Mouse (Mus musculus) forebrain, embryonic 16.5 days (tissue): ENCODE measurements at regions not wholly inside any gene's neighbourhood (a gene's known extent, or its start where the extent isn't known, plus 50 kb on each side); places are given as distances from the start of the nearest gene placed in this dataset.

ENCODE experiments used
- ATAC-seq: fragments of 200-750 bp; cut with Nextera tagmentation; 2 replicates; pipeline ENCODE4 v1.8.0; 2017; ENCODE audit warnings: mild to moderate bottlenecking, moderate library complexity
- H3K27ac ChIP-seq: fragments of 300-500 bp; sonication (generic); 2 replicates; pipeline ENCODE4 v1.5.1; 2014; ENCODE audit warnings: low read length, control low read depth
- H3K27me3 ChIP-seq: fragments of 300-500 bp; sonication (generic); replicated peaks from 2 replicates; pipeline ENCODE4 v1.6.1; 2014; ENCODE audit warnings: low read length; ENCODE audit not compliant: control insufficient read depth, insufficient read depth
- H3K36me3 ChIP-seq: fragments of 300-500 bp; sonication (generic); 2 replicates; pipeline ENCODE4 v1.6.1; 2014; ENCODE audit not compliant: control insufficient read depth, insufficient read depth
- H3K4me1 ChIP-seq: fragments of 300-500 bp; sonication (generic); replicated peaks from 2 replicates; pipeline ENCODE4 v1.6.1; 2014; ENCODE audit warnings: low read length; ENCODE audit not compliant: control insufficient read depth, insufficient read depth
- H3K4me2 ChIP-seq: fragments of 300-500 bp; sonication (generic); 2 replicates; pipeline ENCODE4 v1.6.1; 2014; ENCODE audit warnings: mild to moderate bottlenecking, low read length, control low read depth
- H3K4me3 ChIP-seq: fragments of 300-500 bp; sonication (generic); replicated peaks from 2 replicates; pipeline ENCODE4 v1.5.1; 2014; ENCODE audit warnings: mild to moderate bottlenecking, low read length, control low read depth
- H3K9ac ChIP-seq: fragments of 300-500 bp; sonication (generic); replicated peaks from 2 replicates; pipeline ENCODE4 v1.6.1; 2014; ENCODE audit warnings: low read depth, low read length, control low read depth
- H3K9me3 ChIP-seq: fragments of 300-500 bp; sonication (generic); 2 replicates; pipeline ENCODE4 v1.6.1; 2016; ENCODE audit warnings: low read length; ENCODE audit not compliant: control insufficient read depth
- WGBS: fragments of 180-500 bp; shearing (Covaris S2); extraction: QIAGEN DNeasy Blood & Tissue Kit; methylation state at CpG from one replicate; pipeline ENCODE4 v1.1.7; 2014; 5-methylcytosine and 5-hydroxymethylcytosine counted together

DNA sequence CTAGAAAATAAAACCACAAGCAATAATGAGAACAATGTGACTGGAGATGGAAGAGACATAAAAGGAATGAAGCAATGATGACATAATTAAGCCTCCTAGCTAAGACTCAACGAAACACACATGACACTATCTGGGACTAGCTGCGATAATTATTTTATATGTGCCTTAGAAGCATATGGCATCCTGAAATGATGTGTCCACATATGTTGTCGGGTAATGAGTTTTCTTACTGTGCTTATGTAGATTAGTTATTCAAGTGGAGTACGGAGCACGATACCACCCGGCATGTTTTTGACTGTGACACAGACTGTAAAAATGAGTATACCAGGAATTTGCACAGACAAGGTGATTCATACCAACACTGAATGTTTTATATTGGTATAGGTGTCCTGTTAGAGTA is 781.7 kb upstream of the Cdh12 start:
- no peak overlapping the region for H3K4me2 ChIP-seq
- H3K9me3 ChIP-seq, result no peaks in the 10 kb centered on the region
- ATAC-seq, result peak; percentile 93
- no peaks in the 10 kb centered on the region for H3K4me1 ChIP-seq
- 63% methylated on average over 6 of the region's 6 CpGs for WGBS
- H3K27me3 ChIP-seq, result no peaks in the 10 kb centered on the region
- H3K9ac ChIP-seq, result no peak overlapping the region
- no peaks in the 10 kb centered on the region for H3K36me3 ChIP-seq
- H3K4me3 ChIP-seq, result no peak overlapping the region
- no peak overlapping the region for H3K27ac ChIP-seq

DNA sequence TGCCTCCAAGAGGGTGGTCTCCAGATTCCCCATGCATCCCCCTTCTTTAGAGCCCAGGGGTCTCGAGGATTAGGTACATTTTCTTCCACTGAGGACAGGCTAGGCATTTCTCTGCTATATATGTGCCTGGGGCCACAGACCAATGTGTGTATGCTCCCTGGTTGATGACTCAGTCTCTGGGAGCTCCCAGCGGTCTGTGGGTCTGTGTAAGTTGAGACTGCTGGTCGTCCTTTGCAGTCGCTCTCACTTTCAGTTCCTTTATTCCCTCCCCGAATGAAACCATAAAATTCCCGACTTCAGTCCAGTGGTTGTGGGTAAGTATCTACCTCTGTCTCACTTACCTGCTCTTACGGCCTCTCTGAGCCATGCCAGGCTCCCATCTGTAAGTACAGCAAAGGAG is 773.5 kb upstream of the Cdh12 start:
- no peaks in the 10 kb centered on the region for H3K9me3 ChIP-seq
- no peaks in the 10 kb centered on the region for H3K4me1 ChIP-seq
- no peak overlapping the region for H3K9ac ChIP-seq
- no peak for ATAC-seq
- no peaks in the 10 kb centered on the region for H3K27me3 ChIP-seq
- H3K4me2 ChIP-seq, result no peak overlapping the region
- no peak overlapping the region for H3K27ac ChIP-seq
- 87% methylated on average over 7 of the region's 7 CpGs for WGBS
- no peak overlapping the region for H3K4me3 ChIP-seq
- H3K36me3 ChIP-seq, result no peaks in the 10 kb centered on the region

DNA sequence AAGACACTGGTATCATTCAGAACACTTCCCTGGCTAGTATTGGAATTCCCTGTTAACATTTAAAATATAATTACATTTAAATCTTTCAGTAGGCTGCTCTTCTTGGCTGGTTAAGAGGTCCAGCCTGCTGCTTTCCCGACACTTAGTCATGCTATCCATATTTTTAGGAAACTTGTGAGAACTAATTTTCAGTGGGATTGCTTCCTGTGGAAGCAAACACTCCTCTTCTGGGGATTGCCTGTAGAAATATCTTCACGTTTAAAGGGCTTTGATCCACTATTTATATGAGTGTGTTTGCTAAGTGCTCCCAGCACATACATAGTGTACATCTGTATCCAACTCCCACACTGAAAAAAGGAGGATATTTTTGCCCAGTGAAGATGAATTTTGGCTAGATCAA is 761.8 kb upstream of the Cdh12 start:
- H3K27ac ChIP-seq, result no peak overlapping the region
- no peak overlapping the region for H3K4me3 ChIP-seq
- H3K9ac ChIP-seq, result no peak overlapping the region
- no peaks in the 10 kb centered on the region for H3K9me3 ChIP-seq
- no peaks in the 10 kb centered on the region for H3K36me3 ChIP-seq
- WGBS, result 70% methylated on average over 2 of the region's 2 CpGs
- ATAC-seq, result no peak
- no peaks in the 10 kb centered on the region for H3K4me1 ChIP-seq
- H3K27me3 ChIP-seq, result no peaks in the 10 kb centered on the region
- H3K4me2 ChIP-seq, result no peak overlapping the region

DNA sequence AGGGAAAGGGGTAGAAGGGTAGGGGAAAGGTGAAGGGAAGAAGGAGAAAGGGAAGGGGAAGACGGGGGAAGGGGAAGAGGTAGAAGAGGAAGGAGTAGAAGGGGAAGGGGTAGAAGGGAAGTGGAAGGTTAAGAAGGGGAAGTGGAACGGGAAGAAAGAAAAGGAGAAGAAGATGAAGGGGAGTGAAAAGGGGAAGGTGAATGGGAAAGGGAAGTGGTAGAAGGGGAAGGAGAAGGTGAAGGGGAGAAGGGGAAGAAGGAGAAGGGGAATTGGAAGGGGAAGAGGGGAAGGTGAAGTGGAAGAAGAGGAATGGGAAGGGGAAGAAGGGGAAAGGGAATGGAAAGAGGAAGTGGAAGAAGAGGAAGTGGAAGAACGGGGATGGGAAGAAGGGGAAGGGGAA is 737.3 kb upstream of the Cdh12 start:
- Histone ChIP-seq H3K36me3 (no peaks in the 10 kb centered on the region), H3K4me2 (no peak overlapping the region), H3K9ac (no peak overlapping the region), H3K9me3 (no peaks in the 10 kb centered on the region), H3K27ac (no peak overlapping the region), H3K4me3 (no peak overlapping the region), H3K27me3 (no peaks in the 10 kb centered on the region), H3K4me1 (no peaks in the 10 kb centered on the region)
- 87% methylated on average over 3 of the region's 3 CpGs for WGBS
- no peak for ATAC-seq
